Mouse (Mus musculus): Measurements from ENCODE around the gene Rpl15.

Rpl15 gene

GRCm38 (mm10) chr14:18274526-18274925 is 3.3 kb upstream of the Rpl15 start:
- TF ChIP-seq GATA4 (IDR thresholded peaks at IDR 0.05; ENCODE audit: insufficient replicate concordance, low read length) = no peak

GRCm38 (mm10) chr14:18271666-18272065 is 475 bp upstream of the Rpl15 start:
- no peak for TF ChIP-seq GATA4 (IDR thresholded peaks at IDR 0.05; ENCODE audit: insufficient replicate concordance, low read length)

DNA sequence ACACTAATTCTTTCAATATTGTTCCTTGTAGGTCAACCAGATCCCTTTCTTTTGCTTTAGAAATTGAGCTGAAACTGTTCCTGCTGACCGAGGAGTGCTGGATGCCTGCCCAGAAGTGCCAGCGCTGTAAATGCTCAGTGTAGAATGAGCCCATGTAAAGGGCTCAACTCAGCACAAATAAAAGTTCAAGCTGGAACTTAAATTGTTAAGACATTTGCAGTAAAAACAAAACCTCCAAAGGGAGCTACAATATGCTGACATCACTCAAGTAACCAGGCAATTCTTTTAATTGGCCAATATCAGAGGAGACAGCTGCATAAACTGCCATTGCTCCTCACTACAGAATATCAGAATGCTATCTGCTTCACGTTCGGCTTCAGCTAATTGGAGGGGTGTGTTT is 7.8 kb downstream of the Rpl15 start:
- no peak for TF ChIP-seq GATA4 (IDR thresholded peaks at IDR 0.05; ENCODE audit: insufficient replicate concordance, low read length)

DNA sequence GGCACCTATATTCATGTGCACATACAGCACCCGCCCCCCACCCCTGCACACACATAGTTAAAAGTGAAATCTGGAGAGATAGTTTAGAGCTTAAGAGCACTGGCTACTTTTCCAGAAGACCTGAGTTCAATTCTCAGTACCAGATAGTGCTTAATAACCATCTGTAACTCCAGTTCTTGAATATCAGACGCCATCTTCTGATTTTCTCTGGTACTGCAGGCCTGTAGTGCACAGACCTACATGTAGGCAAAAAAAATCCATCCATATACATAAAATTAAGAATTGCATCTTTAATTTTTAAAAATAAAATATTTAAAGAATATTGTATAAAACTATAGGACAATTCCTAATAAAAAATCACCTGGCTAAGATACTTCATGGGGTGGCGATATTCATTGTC is 10.0 kb downstream of the Rpl15 start:
- TF ChIP-seq GATA4 (IDR thresholded peaks at IDR 0.05; ENCODE audit: insufficient replicate concordance, low read length) = no peak

DNA sequence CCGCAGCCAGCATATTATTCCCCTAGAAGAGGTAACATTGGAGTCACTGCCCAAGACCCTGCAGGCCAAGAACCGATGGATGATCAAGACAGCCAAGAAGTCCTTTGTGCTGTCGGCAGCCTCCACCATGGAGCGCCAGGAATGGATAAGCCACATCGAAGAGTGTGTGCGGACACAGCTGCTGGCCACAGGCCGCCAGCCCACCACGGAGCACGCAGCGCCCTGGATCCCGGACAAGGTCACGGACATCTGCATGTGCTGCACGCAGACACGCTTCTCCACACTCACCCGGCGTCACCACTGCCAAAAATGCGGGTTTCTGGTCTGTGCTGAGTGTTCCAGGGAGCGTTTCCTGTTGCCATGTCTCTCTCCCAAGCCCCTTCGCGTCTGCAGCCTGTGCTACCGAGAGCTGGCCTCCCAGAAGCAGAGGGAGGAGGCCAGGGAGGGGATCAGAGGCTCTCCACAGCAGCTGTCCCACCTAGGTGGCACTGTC is 28.5 kb downstream of the Rpl15 start:
- TF ChIP-seq GATA4 (IDR thresholded peaks at IDR 0.05; ENCODE audit: insufficient replicate concordance, low read length) = no peak

DNA sequence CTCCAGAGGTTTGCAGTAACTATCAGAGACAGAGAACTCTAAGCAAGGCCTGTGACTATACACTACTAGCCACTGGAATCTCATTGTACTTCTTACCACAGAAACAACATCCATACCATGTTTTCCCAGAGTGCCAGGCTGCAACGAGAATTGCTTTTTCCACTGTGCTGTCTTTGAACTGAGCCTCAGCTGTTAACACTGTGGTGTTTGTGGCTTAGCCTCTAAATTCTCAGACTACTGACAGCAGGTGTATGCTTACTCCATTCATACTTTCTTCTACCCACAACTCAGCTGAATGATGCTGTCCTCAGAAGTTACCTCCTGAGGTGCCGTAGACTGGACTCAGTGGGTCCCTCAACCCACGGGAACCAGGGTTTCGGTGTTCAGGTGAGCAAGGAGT is 29.4 kb downstream of the Rpl15 start:
- TF ChIP-seq GATA4 (IDR thresholded peaks at IDR 0.05; ENCODE audit: insufficient replicate concordance, low read length) = no peak

DNA sequence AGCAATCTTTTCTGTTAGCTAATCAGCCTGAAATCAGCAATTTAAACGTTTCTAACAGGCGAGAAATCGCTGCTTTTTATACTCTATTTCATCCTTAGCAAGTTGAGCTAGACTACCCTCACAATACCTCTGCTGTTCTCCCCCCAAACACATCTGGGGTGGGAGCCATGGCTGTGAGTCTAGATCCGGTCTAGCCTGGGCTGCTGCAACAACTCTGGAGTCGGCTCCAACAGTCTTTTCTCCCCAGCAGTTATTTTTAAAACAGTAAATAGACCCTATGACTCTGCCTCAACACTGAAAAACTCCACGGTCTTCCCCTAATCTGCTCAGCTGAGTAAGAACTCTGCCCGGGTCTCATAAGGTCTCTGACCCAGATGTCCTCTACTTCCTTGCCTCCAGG is 31.1 kb downstream of the Rpl15 start:
- no peak for TF ChIP-seq GATA4 (IDR thresholded peaks at IDR 0.05; ENCODE audit: insufficient replicate concordance, low read length)

- no peak for TF ChIP-seq GATA4 (IDR thresholded peaks at IDR 0.05; ENCODE audit: insufficient replicate concordance, low read length)
Measured at GRCm38 (mm10) chr14:18238750-18239731, 32.1 kb downstream of the Rpl15 start, which contains the start of gene Nr1d2. Nr1d2 (minus strand) TSS chr14:18239127.

- TF ChIP-seq GATA4 (IDR thresholded peaks at IDR 0.05; ENCODE audit: insufficient replicate concordance, low read length) = peak; percentile 14; the same call in 1 of the 2 replicates
Measured at GRCm38 (mm10) chr14:18238131-18238749, 33.0 kb downstream of the Rpl15 start.

DNA sequence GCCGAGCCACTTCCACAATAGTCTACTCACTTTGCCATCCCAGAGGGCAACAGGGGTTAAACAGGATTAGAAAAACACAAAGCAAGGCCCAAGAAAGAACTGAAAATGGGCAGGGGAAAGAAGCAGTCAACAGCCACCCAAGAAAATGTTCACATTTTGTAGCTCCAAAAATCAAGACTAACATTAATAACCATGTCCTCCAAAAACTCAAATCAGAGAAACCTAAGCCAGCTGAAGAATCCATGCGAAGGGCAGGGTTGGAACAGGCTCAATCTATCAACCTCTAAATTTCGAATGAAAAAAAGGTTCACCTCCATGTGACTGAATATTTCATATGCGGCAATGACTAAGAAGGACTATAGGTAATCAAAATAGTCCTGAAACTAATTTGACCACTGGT is 33.8 kb downstream of the Rpl15 start:
- TF ChIP-seq GATA4 (IDR thresholded peaks at IDR 0.05; ENCODE audit: insufficient replicate concordance, low read length) = no peak

- peak; percentile 67; the same call in 1 of the 2 replicates for TF ChIP-seq GATA4 (IDR thresholded peaks at IDR 0.05; ENCODE audit: insufficient replicate concordance, low read length)
Measured at GRCm38 (mm10) chr14:18236496-18237235, 34.5 kb downstream of the Rpl15 start.

- TF ChIP-seq GATA4 (IDR thresholded peaks at IDR 0.05; ENCODE audit: insufficient replicate concordance, low read length) = no peak
Measured at GRCm38 (mm10) chr14:18233981-18234960, 36.9 kb downstream of the Rpl15 start.

GRCm38 (mm10) chr14:18233076-18233475 is 38.1 kb downstream of the Rpl15 start:
- TF ChIP-seq GATA4 (IDR thresholded peaks at IDR 0.05; ENCODE audit: insufficient replicate concordance, low read length) = no peak

DNA sequence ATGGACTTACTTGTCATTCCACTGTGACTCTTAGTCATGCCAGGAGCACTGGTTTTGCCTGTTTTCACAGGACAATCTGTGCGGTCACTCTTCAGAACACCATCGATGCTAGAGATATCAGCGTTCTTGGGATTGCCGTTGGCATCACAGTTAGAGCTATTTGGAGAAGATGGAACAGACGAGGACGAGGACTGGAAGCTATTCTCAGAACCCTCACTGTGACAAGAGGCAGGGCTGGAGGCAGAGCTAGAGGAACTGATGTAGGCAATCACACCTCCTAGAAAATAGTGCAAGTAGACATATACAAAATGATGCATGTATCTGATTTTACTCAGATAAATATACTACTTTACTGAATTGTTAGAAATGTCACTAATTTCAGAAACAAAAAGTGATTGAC is 49.2 kb downstream of the Rpl15 start:
- TF ChIP-seq GATA4 (IDR thresholded peaks at IDR 0.05; ENCODE audit: insufficient replicate concordance, low read length) = no peak
